Mouse (Mus musculus): ENCODE data around the gene Megf9.

The Megf9 gene

GRCm38 (mm10) chr4:70412126-70412525 is 122.7 kb downstream of the Megf9 start:
- DNase-seq (ENCODE audit: low spot score): no peak

- DNase-seq (ENCODE audit: low spot score): peak; percentile 96
These were observed 124.6 kb downstream of the Megf9 start, which contains the start of gene Cdk5rap2 for GRCm38 (mm10) chr4:70409994-70410721. TSS of gene Cdk5rap2 (minus strand) at chr4:70410443.

DNA sequence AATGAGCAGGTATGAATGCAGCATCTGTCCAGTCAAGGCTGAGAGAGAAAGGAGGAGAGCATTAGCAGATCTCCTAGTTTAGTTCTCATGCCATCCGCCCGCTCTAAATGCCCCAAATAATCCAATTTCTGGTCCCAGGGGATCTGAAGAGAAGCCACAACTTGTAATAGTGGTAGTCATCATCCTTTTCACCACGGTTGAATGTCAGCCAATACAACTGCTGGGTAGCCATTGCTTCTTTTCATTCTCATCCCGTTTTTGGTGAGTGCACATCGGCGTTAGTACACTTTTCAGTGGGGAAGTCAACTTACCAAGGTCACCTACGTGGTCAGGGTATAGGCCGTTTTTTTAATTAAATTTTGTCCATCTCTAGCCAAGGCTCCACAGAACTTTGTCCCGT is 125.3 kb downstream of the Megf9 start:
- no peak for DNase-seq (ENCODE audit: low spot score)

DNA sequence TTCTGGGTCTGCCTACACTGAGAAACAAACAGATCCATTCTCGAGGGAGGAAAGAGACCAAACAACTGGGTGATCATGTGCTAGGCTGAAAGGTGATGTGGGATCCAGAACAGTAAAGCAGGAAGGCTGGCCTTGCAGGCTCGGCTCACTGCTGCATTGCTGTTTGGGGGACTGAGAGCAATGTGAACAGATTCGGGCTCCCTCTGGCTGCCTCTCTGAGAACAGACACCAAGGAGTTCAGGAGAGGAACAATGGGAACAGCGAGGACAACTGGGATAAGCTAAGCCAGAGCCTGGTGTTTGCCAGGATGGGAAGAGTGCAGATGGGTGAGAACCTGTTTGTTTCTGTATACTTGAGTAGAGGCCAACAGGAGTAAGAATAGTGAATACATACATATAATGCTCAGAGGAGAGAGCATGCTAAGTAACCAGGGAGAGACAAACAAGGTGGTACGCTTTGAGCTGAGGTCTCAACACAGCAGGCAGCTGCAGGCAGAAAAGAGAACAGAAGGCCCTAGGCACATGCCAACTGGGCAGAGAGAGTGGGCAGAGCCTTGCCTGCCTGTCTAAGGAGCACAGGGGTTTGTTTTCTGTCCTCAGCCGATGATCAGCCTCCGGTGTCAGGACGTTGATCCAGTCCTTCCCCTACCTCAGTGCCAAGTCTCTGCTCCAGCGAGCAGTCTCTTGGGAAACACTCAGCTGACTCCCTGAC is 132.5 kb downstream of the Megf9 start:
- DNase-seq (ENCODE audit: low spot score): no peak

DNA sequence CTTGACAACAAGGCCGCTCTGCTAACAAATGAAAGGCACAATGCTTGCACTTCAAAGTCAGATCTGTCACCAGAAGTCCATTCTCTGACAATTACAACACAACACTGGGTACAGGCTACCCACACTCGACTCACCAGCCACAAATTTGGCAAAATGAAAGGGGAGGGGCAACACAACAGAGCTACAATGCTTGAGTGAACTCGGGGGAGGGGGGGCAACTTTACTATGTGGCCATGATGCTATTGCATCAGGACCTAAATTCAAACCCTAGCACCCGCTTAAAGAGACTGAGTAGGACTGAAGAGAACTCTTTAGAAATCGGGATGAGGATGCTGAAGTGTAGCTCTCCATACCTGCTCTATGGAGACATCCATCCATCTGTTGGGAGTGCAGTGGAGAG is 135.3 kb downstream of the Megf9 start:
- no peak for DNase-seq (ENCODE audit: low spot score)

DNA sequence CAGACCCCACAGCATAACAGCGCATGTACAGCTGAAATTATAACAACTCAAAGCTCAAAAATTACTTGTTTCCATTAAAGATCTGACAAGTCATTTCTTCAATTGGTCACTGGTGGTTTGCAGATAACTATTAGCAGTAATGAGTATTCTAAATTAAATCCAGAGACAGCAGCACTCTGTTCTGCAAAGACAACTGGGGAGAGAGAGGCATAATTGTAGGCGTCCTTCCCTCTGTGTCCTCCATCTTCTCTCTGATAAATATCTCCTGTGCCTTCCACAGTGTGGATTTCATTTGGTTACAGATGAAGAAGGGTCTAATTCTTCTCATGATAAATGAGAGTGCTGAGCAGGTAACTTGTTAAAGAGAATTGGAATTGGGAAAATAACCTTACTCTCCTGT is 135.7 kb downstream of the Megf9 start:
- DNase-seq (ENCODE audit: low spot score): no peak

GRCm38 (mm10) chr4:70398088-70398487 is 136.7 kb downstream of the Megf9 start:
- DNase-seq (ENCODE audit: low spot score): no peak

DNA sequence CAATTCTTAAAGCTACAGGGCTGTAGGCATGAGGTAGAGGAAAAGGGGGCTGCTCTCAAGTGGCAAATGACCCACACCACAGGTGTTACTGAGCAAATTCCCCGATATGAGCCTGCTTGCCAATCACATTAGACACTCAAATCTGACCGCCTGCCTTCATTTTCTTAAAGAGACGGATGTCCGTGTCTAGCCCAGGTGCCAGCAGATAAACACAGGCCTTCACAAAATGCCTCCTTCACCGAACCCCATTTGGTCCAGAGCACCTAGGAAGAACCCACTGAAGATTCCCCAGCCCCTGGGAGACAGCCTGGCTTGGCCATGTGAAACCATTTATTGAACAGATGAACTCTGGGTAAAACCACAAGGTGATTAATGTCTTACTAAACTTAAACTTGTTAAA is 138.1 kb downstream of the Megf9 start:
- no peak for DNase-seq (ENCODE audit: low spot score)

DNA sequence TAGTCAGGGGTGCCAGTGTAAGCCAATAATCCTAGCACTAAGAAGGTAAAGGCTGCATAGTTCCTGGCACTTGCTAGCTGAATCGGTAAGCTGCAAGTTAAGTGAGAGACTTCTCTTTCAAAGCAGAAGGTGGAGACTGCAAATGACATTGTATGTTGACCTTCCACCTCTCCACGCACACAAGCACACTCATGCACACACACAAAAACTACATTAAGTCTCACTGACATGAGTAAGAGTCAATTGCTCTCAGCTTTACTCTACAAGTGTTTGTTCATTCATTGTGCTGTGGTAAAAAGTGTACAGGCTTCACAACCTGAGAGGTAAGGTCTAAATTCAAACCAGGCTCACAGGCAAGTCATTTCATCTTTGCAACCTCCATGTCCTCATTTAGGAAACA is 140.1 kb downstream of the Megf9 start:
- no peak for DNase-seq (ENCODE audit: low spot score)

DNA sequence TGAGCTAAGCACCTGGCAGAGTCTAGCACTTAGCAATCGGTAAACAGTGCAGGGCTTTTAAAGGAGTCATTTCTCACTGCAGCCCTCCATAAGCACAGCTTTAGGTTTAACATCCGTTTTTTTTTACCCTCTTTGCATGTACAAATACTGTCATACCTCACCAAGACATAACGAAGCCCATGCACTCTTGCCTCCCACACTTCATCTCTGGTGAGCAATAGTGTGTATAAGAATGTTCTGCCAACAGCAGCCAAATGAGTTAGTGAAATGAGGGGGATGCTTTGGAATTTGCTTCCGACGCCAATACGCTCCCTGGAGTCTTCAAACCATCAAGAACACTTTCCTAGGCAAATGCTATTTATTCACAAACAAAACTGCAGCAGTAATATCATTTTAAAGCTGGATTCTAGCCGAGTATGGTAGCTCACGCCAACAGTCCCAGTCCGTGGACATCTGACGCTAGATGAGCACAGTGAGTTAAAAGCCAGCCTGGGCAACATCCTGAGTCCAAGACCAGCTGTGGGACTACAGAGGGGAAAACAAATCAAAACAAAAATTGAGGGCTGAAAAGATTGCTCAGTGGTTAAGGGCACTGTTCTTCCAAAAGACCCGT is 142.9 kb downstream of the Megf9 start:
- DNase-seq (ENCODE audit: low spot score): no peak

DNA sequence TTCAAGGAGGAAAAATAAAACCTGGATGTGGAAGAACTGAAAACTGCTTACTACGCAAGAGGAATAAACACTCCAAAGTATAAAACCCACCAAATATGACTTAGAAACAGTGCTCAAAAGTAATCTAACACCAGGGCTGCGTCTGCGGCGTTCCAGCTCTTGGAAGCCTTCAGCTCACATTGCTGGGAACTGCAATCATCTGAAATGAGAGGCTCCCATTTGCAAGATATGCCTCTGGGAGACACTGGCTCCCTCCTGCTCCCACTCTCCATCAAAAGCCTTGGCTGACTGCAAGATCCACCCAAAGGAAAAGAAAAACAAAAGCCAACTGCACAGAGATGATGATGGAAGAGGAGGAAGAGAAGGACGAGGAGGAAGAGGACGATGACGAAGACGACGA is 143.7 kb downstream of the Megf9 start:
- DNase-seq (ENCODE audit: low spot score): no peak

DNA sequence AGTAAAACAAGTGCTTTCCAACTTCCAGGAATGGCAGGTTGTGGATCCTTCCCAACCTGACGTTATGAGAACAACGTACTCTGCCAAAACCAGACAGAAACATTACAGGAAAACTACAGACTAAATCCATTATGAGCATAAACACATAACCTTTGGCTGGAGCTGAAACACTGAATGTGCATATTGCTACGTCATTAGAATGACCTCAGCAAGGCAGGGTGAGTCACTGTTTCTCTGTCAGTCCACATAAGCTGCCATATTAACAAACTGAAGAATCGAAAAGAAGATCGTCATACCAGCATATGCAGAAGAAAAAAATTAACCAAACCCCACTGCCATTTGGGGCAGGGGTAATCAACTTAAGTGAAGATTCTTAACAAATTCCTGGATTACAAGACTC is 148.6 kb downstream of the Megf9 start:
- DNase-seq (ENCODE audit: low spot score): no peak

GRCm38 (mm10) chr4:70377359-70377758 is 157.4 kb downstream of the Megf9 start:
- no peak for DNase-seq (ENCODE audit: low spot score)
